Mouse (Mus musculus) liver, embryonic 14.5 days (tissue): ENCODE results near the gene Ramp1.

Experiments
- CTCF ChIP-seq: IDR thresholded peaks from 2 replicates; pipeline ENCODE4 v1.5.1; 2016; ENCODE audit warnings: antibody characterized with exemption, low read depth, control low read depth
- EP300 ChIP-seq: IDR thresholded peaks from 2 replicates; pipeline ENCODE4 v1.6.1; 2016; ENCODE audit warnings: antibody characterized with exemption, low read depth

- TF ChIP-seq CTCF, result no peak
- peak; percentile 25; the same call in 1 of the 2 replicates for TF ChIP-seq EP300
These were observed 8.4 kb downstream of the Ramp1 start for GRCm38 (mm10) chr1:91187786-91188640.
